Mouse (Mus musculus) spleen, adult 2 months (tissue): ENCODE measurements around the gene Gabarap. TPM values are rescaled to one million over a fixed set of nuclear protein-coding genes. Genes with fewer than 3 reads are reported as not detected.
"Not testable (repeated sequence)": the region's sequence is repeated elsewhere in the genome, so short reads cannot be mapped to it uniquely, and the experiment has no call there.

Experiments used
- DNase-seq, 2 experiments: peaks; one replicate each; pipeline versions ENCODE4 v3.0.0 to v3.0.0-alpha.2; 2012 to 2021; ENCODE audit warnings: low spot score in 2 of 2, low read depth in 1 of 2
- H3K27ac ChIP-seq: fragments of 200-500 bp; 2 replicates; pipeline ENCODE4 v1.5.1; 2012; ENCODE audit warnings: low read length, inconsistent platforms; ENCODE audit not compliant: insufficient read depth
- H3K27me3 ChIP-seq: fragments of 200-500 bp; 2 replicates; pipeline ENCODE4 v1.6.1; 2012; ENCODE audit warnings: mild to moderate bottlenecking, moderate library complexity, low read length, inconsistent platforms; ENCODE audit not compliant: control insufficient read depth, insufficient read depth
- H3K36me3 ChIP-seq: fragments of 200-500 bp; 2 replicates; pipeline ENCODE4 v1.6.1; 2012; ENCODE audit warnings: mild to moderate bottlenecking, low read length, inconsistent platforms; ENCODE audit not compliant: control insufficient read depth, insufficient read depth
- H3K4me1 ChIP-seq: fragments of 200-500 bp; 2 replicates; pipeline ENCODE4 v1.6.1; 2011; ENCODE audit warnings: inconsistent platforms; ENCODE audit not compliant: control insufficient read depth, insufficient read depth, insufficient read length
- H3K4me3 ChIP-seq: fragments of 200-500 bp; 2 replicates; pipeline ENCODE4 v1.5.1; 2011; ENCODE audit warnings: mild to moderate bottlenecking, inconsistent platforms; ENCODE audit not compliant: insufficient read depth, insufficient read length; ENCODE audit errors: extremely low read depth
- CTCF ChIP-seq: fragments of 200-500 bp; IDR thresholded peaks from 2 replicates; pipeline ENCODE4 v1.5.1; 2011; ENCODE audit warnings: mild to moderate bottlenecking, inconsistent platforms; ENCODE audit not compliant: insufficient read depth, insufficient read length, insufficient replicate concordance; ENCODE audit errors: extremely low read depth
- POLR2A ChIP-seq: fragments of 200-500 bp; IDR thresholded peaks from 2 replicates; pipeline ENCODE4 v1.6.1; 2011; ENCODE audit warnings: low read depth, low read length, inconsistent platforms
- WGBS: fragments of 180-500 bp; shearing (Covaris S2); methylation state at CpG from one replicate; pipeline ENCODE4 v1.1.7; 2018; 5-methylcytosine and 5-hydroxymethylcytosine counted together
- polyA plus RNA-seq: library from polyadenylated mRNA; depleted of rRNA; stranded (reverse); fragments of >200 nt; gene quantifications from 2 replicates; pipeline ENCODE4 v1.2.3, GENCODE M21; 2012

Gabarap gene
- polyA plus RNA-seq, 1 experiment: 251 TPM

DNA sequence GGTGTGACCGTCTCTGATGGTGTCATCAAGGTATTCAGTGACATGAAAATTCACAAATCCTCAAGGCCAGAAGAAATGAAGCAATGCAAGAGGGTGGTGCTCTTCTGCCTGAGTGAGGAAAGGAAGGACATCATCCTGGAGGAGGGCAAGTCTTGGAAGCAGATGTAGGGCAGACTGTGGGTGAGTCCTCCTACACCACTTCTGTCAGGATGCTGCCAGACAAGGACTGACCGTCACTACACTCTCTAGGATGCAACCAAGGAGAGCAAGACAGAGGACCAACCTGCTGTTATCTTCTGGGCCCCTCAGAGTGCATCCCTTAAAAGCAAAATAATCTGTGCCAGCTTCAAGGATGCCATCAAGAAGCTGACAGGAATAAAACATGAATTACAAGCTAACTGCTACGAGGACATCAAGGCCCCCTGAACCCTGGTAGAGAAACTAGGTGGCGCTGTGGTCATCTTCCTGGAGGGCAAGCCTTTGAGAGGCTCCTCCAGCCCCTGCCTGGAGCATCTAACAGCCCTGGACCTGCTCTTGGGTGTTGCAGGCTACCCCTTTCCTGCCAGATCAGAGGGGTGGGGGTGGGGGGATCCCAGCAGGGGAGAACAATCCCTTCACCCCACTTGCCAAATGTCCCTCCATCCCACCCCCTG lies 40.0 kb upstream of the Gabarap start:
- Histone ChIP-seq H3K4me1 (peaks cover 4% of the 10 kb centered on the region; the same call in 1 of the 2 replicates), H3K4me3 (no peak overlapping the region), H3K27ac (no peak overlapping the region), H3K27me3 (peaks cover 4% of the 10 kb centered on the region), H3K36me3 (no peaks in the 10 kb centered on the region)
- WGBS: 49% methylated on average over 4 of the region's 4 CpGs
- DNase-seq: no peak
- no peak for TF ChIP-seq POLR2A
- peak; percentile 5; the same call in 1 of the 2 replicates for TF ChIP-seq CTCF

DNA sequence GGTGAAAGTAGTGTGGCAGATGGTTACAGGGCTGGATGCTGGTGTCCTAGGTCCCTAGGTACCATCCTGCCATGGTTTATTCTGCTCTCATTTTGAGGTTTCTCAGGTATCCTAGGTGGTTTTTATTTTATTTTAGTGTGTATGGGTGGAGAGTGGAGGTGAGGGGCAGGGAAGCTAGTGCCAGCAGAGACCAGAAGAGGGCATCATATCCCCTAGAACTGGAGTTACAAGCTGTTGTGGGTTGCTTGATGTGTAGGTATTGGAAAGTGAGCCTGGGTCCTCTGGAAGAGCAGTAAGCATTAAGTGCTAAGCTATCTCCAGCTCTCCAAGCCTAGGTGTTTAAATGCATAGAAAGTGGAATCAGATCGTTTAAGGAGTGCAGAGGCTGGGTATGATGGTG lies 38.7 kb upstream of the Gabarap start:
- peaks cover 4% of the 10 kb centered on the region; the same call in 1 of the 2 replicates for H3K4me1 ChIP-seq
- H3K27me3 ChIP-seq: peaks cover 4% of the 10 kb centered on the region
- H3K4me3 ChIP-seq: no peak overlapping the region
- no peak for DNase-seq
- no peaks in the 10 kb centered on the region for H3K36me3 ChIP-seq
- TF ChIP-seq POLR2A (no peak), CTCF (no peak)
- WGBS: 59% methylated on average over 1 of the region's 1 CpGs
- no peak overlapping the region for H3K27ac ChIP-seq

DNA sequence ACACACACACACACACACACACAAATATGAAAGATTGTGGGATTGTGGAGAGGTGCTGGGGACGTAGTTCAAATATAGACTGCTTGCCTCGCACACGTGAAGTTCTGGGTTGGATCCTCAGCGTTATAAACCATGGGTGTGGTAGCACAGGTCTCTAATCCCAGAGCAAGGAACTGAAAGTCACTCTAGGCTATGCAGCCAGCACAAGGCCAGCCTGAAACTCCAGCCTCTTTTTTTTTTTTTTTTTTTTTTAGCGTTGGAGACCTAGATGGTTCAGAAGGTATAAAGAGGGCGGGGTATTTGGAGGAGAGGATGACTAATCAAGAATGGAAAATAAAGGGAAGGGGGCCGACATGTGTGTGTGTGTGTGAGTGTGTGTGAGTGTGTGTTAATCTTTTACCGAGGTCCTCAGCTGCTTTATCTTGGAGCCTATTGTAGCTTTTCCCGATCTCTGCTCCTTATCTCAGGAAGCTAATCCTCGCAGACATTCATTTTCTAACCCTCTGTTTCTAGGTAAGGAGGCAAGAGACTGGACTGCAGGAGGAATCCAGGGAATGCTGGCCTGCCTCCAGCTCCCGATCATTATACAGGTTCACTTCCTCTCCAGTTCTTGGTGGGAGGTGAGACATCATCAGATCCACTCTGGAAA lies 37.6 kb upstream of the Gabarap start:
- Histone ChIP-seq H3K4me1 (peaks cover 4% of the 10 kb centered on the region; the same call in 1 of the 2 replicates), H3K27me3 (peaks cover 2% of the 10 kb centered on the region), H3K4me3 (no peak overlapping the region), H3K36me3 (no peaks in the 10 kb centered on the region), H3K27ac (no peak overlapping the region)
- TF ChIP-seq POLR2A (no peak), CTCF (no peak)
- no peak for DNase-seq
- WGBS: 58% methylated on average over 11 of the region's 11 CpGs

DNA sequence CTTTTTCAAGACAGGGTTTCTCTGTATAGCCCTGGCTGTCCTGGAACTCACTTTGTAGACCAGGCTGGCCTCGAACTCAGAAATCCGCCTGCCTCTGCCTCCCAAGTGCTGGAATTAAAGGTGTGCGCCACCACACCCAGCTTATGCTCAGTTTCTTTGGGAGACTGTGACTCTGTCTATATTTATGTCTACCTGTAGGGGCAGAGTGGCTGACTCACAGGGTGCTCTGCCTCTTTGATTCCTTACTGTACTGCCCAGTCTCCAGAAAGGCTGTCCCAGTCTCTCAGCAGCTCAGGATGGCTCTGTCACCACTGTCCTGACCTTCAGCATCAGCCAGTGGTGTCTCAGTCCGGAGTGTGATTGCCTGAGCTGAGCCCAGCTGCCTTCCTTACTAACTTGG lies 35.3 kb upstream of the Gabarap start:
- not testable (repeated sequence) for H3K36me3 ChIP-seq, H3K27me3 ChIP-seq, H3K4me1 ChIP-seq, H3K4me3 ChIP-seq, H3K27ac ChIP-seq, DNase-seq
- 76% methylated on average over 4 of the region's 4 CpGs for WGBS

DNA sequence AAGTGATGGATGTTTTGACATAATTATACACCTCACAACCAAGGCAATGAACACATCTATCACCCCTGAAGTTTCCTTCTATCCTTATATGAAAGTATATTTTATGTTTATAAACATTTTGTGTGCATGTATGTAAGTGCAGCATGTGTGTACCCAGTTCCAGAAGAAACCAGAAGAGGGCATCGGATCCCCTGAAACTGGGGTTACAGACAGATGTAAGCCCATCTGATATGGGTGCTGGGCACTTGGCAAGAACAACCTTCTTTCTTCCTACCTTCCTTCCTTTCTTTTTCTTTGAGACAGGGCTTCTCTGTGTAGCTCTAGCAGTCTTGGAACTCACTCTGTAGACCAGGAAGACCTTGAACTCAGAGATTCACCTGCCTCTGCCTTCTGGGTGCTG lies 34.7 kb upstream of the Gabarap start:
- Histone ChIP-seq H3K27me3 (peaks cover 2% of the 10 kb centered on the region; the same call in 1 of the 2 replicates), H3K36me3 (no peaks in the 10 kb centered on the region), H3K27ac (no peak overlapping the region), H3K4me1 (no peaks in the 10 kb centered on the region), H3K4me3 (no peak overlapping the region)
- TF ChIP-seq CTCF (no peak), POLR2A (no peak)
- DNase-seq: no peak
- 66% methylated on average over 1 of the region's 1 CpGs for WGBS

DNA sequence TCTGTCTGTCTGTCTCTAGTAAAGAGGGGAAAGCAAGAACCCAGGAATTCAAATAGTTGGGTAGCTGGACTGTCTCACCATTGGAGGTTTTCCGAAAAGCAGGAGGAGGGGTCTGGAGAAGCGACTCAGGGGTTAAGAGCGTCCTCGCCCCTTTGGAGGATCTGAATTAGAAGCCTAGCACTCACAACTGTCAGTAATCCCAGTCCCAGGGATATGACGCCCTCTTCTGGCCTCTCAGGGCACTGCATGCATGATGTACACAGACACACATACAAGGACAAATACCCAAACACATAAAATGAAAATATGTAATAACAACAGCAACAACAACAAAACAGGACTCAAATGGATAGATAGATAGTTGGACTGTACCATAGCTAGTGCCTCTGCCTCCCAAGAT lies 30.3 kb upstream of the Gabarap start:
- H3K27ac ChIP-seq: no peak overlapping the region
- 64% methylated on average over 5 of the region's 5 CpGs for WGBS
- no peak overlapping the region for H3K4me3 ChIP-seq
- no peak for TF ChIP-seq CTCF
- no peak for TF ChIP-seq POLR2A
- no peak for DNase-seq
- H3K36me3 ChIP-seq: no peaks in the 10 kb centered on the region
- peaks cover 3% of the 10 kb centered on the region for H3K4me1 ChIP-seq
- peaks cover 11% of the 10 kb centered on the region for H3K27me3 ChIP-seq

DNA sequence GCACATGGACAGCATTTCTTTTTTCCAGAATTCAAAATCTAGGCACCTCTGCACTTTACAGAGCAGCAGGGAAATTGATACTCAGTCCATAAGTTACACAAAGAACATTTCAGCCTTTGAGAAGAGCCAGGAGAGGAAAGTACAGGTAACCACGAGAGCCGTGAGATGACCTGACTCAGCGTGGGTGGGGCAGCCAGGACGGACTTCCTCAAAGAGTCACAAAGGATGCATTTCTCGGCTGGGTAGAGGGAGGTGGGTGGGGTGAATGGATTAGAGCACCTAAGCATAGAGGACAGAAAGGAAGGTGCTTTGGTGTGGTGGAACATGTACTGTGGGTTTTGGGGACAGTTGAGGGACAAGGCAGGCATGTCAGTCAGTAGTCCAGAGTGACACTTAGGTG lies 29.1 kb upstream of the Gabarap start:
- Histone ChIP-seq H3K4me1 (peaks cover 14% of the 10 kb centered on the region), H3K27me3 (peaks cover 23% of the 10 kb centered on the region), H3K36me3 (no peaks in the 10 kb centered on the region), H3K27ac (no peak overlapping the region), H3K4me3 (no peak overlapping the region)
- WGBS: 4% methylated on average over 5 of the region's 5 CpGs
- TF ChIP-seq POLR2A: no peak
- no peak for TF ChIP-seq CTCF
- DNase-seq: no peak
